Mouse (Mus musculus): Measurements from ENCODE around the gene Abcb1a. TPM values are rescaled to one million over a fixed set of nuclear protein-coding genes. Genes with fewer than 3 reads are reported as not detected.
"Not testable (repeated sequence)": the region's sequence is repeated elsewhere in the genome, so short reads cannot be mapped to it uniquely, and the experiment has no call there.

Gene Abcb1a
- polyA plus RNA-seq, 1 experiment from 2014 or later, result 0.84 TPM

DNA sequence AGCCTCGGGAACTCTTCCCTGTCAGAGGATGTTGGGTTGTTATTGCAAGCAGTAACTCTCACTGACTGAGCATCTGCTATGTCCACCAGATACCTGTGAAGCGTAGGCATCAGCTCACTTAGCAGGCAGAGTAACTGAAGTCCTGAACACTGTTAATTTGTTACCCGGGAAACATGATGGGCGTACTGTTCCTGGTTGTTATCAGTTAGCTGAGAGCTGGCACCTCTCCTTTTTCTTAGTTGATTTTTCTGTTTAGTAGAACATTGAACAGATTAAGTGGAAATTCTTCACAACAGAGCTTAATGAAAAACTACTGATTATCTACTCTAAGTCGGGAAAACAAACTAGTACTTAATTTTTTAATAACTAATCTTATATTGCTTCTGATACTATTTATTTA lies 27.7 kb downstream of the Abcb1a start:
- 60% methylated on average over 5 of the region's 5 CpGs for WGBS (ENCODE audit: insufficient replicate concordance)
- no peak overlapping the region for H3K9ac ChIP-seq (ENCODE audit: low read depth, low read length)

GRCm38 (mm10) chr5:8716061-8716460 lies 56.2 kb downstream of the Abcb1a start:
- H3K4me2 ChIP-seq (ENCODE audit: low read depth, low read length), result no peak overlapping the region

More for the DNA sequence above, 27.7 kb downstream of the Abcb1a start:
- ATAC-seq (ENCODE audit: low read depth), result no peak
- H3K4me2 ChIP-seq (ENCODE audit: low read depth, low read length), result no peak overlapping the region
- no peaks in the 10 kb centered on the region for H3K9me3 ChIP-seq (replicated peaks; ENCODE audit: control insufficient read depth, low read length)
- no peaks in the 10 kb centered on the region for H3K27me3 ChIP-seq (ENCODE audit: control insufficient read depth, insufficient read depth, low read depth, low read length)
- H3K4me1 ChIP-seq (ENCODE audit: control insufficient read depth, low read depth, low read length), result no peaks in the 10 kb centered on the region
- H3K27ac ChIP-seq (ENCODE audit: low read length), result no peak overlapping the region
- H3K4me3 ChIP-seq (ENCODE audit: low read depth, low read length), result no peak overlapping the region
- no peaks in the 10 kb centered on the region for H3K36me3 ChIP-seq (ENCODE audit: control insufficient read depth, insufficient read depth)

DNA sequence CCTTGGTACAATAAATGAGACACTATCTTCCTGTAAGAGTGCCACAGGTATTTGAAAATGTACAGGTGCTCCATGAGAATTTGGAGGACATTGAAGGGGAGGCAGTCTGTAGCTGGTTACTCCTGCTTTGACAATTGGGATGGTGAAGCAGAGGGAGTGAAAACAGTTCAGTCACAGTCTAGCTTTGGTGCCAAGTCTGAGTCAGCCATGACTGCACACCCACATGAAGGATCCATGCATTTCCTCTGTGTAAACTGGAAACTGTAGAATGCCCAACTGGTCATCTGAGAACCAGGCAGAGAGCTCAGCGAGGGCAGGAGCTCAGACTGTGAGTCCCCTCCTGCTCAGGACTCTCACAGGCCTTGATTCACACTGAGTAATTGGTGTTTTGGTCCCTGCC lies 59.7 kb downstream of the Abcb1a start:
- Histone ChIP-seq H3K36me3 (ENCODE audit: control insufficient read depth, insufficient read depth) (no peaks in the 10 kb centered on the region), H3K9ac (ENCODE audit: low read depth, low read length) (no peak overlapping the region), H3K4me2 (ENCODE audit: low read depth, low read length) (no peak overlapping the region), H3K4me1 (ENCODE audit: control insufficient read depth, low read depth, low read length) (no peaks in the 10 kb centered on the region), H3K4me3 (ENCODE audit: low read depth, low read length) (no peak overlapping the region), H3K9me3 (replicated peaks; ENCODE audit: control insufficient read depth, low read length) (no peaks in the 10 kb centered on the region), H3K27me3 (ENCODE audit: control insufficient read depth, insufficient read depth, low read depth, low read length) (no peaks in the 10 kb centered on the region), H3K27ac (ENCODE audit: low read length) (no peak overlapping the region)
- 35% methylated on average over 1 of the region's 1 CpGs for WGBS (ENCODE audit: insufficient replicate concordance)
- ATAC-seq (ENCODE audit: low read depth), result no peak

More at GRCm38 (mm10) chr5:8716061-8716460, 56.2 kb downstream of the Abcb1a start:
- H3K4me1 ChIP-seq (ENCODE audit: control insufficient read depth, low read depth, low read length), result no peaks in the 10 kb centered on the region
- no peak overlapping the region for H3K9ac ChIP-seq (ENCODE audit: low read depth, low read length)
- H3K27me3 ChIP-seq (ENCODE audit: control insufficient read depth, insufficient read depth, low read depth, low read length), result no peaks in the 10 kb centered on the region
- no peak overlapping the region for H3K27ac ChIP-seq (ENCODE audit: low read length)
- no peaks in the 10 kb centered on the region for H3K36me3 ChIP-seq (ENCODE audit: control insufficient read depth, insufficient read depth)
- no peaks in the 10 kb centered on the region for H3K9me3 ChIP-seq (replicated peaks; ENCODE audit: control insufficient read depth, low read length)
- no peak overlapping the region for H3K4me3 ChIP-seq (ENCODE audit: low read depth, low read length)
- ATAC-seq (ENCODE audit: low read depth), result no peak

DNA sequence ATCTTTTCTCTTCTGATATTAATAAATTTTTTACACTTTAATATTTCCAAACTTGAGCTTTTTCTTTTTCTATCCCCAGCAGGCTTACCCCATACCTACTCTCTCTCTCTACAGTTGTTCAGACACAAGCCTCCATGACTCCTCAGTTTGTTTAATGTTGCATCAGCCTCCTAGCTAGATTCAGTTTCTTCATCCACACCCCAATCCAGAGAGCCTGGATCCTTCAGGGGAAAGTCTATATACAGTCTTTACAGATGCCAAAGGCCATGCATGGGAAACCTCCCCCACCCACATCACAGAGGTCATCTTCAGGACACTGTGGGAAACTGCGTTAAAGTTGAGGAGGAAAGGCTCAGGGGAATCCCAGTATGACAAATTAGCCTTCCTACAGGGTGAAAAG lies 62.3 kb downstream of the Abcb1a start:
- no peak for ATAC-seq (ENCODE audit: low read depth)
- WGBS (ENCODE audit: insufficient replicate concordance), result 33% methylated on average over 1 of the region's 1 CpGs
- no peaks in the 10 kb centered on the region for H3K9me3 ChIP-seq (replicated peaks; ENCODE audit: control insufficient read depth, low read length)

DNA sequence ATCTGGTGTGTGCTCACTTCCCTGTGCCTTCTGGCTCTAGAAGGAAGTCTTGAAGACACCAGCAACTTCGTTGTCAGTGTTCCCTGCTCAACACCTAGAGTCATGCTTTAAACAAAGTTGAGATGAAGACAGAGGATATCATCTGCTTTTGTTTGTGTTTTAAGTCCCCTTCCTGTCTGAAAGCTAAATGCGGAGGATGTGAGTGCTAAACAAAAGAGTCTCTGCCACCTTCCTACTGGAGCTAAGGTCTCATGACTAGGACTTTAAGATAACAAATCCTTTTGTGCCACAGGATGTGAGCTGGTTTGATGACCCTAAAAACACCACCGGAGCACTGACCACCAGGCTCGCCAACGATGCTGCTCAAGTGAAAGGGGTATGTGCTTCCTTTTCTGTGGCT lies 63.0 kb downstream of the Abcb1a start:
- H3K4me2 ChIP-seq (ENCODE audit: low read depth, low read length), result no peak overlapping the region
- H3K9ac ChIP-seq (ENCODE audit: low read depth, low read length), result no peak overlapping the region
- no peaks in the 10 kb centered on the region for H3K4me1 ChIP-seq (ENCODE audit: control insufficient read depth, low read depth, low read length)
- no peaks in the 10 kb centered on the region for H3K9me3 ChIP-seq (replicated peaks; ENCODE audit: control insufficient read depth, low read length)
- H3K36me3 ChIP-seq (ENCODE audit: control insufficient read depth, insufficient read depth), result no peaks in the 10 kb centered on the region
- H3K27ac ChIP-seq (ENCODE audit: low read length), result no peak overlapping the region
- H3K4me3 ChIP-seq (ENCODE audit: low read depth, low read length), result no peak overlapping the region
- no peaks in the 10 kb centered on the region for H3K27me3 ChIP-seq (ENCODE audit: control insufficient read depth, insufficient read depth, low read depth, low read length)
- no peak for ATAC-seq (ENCODE audit: low read depth)
- WGBS (ENCODE audit: insufficient replicate concordance), result 41% methylated on average over 5 of the region's 5 CpGs

More for the DNA sequence above, 62.3 kb downstream of the Abcb1a start:
- no peak overlapping the region for H3K4me3 ChIP-seq (ENCODE audit: low read depth, low read length)
- no peaks in the 10 kb centered on the region for H3K36me3 ChIP-seq (ENCODE audit: control insufficient read depth, insufficient read depth)
- H3K4me2 ChIP-seq (ENCODE audit: low read depth, low read length), result no peak overlapping the region
- H3K4me1 ChIP-seq (ENCODE audit: control insufficient read depth, low read depth, low read length), result no peaks in the 10 kb centered on the region
- no peak overlapping the region for H3K9ac ChIP-seq (ENCODE audit: low read depth, low read length)
- H3K27me3 ChIP-seq (ENCODE audit: control insufficient read depth, insufficient read depth, low read depth, low read length), result no peaks in the 10 kb centered on the region
- no peak overlapping the region for H3K27ac ChIP-seq (ENCODE audit: low read length)

DNA sequence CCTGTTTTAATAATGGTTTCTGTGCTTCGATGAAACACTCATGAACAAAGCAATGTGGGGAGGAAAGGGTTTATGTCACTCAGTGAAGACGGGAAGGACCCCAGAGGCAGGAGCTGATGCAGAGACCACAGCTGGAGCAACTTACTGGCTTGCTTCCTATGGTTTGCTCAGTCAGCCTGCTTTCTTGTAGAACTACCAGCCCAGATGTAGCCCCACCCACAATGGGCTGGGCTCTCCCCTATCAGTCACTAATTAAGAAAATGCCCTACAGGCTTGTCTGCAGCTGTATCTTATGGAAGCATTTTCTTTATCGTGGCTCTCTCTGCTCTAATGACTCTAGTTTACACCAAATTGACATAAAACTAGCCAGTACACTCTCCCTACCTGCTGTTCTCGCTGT lies 67.9 kb downstream of the Abcb1a start:
- H3K4me3 ChIP-seq (ENCODE audit: low read depth, low read length), result no peak overlapping the region
- no peak overlapping the region for H3K27ac ChIP-seq (ENCODE audit: low read length)
- H3K4me2 ChIP-seq (ENCODE audit: low read depth, low read length), result no peak overlapping the region
- no peak overlapping the region for H3K9ac ChIP-seq (ENCODE audit: low read depth, low read length)
- no peak for ATAC-seq (ENCODE audit: low read depth)
- H3K9me3 ChIP-seq (replicated peaks; ENCODE audit: control insufficient read depth, low read length), result no peaks in the 10 kb centered on the region
- no peaks in the 10 kb centered on the region for H3K36me3 ChIP-seq (ENCODE audit: control insufficient read depth, insufficient read depth)
- 35% methylated on average over 4 of the region's 4 CpGs for WGBS (ENCODE audit: insufficient replicate concordance)
- no peaks in the 10 kb centered on the region for H3K27me3 ChIP-seq (ENCODE audit: control insufficient read depth, insufficient read depth, low read depth, low read length)
- H3K4me1 ChIP-seq (ENCODE audit: control insufficient read depth, low read depth, low read length), result no peaks in the 10 kb centered on the region

DNA sequence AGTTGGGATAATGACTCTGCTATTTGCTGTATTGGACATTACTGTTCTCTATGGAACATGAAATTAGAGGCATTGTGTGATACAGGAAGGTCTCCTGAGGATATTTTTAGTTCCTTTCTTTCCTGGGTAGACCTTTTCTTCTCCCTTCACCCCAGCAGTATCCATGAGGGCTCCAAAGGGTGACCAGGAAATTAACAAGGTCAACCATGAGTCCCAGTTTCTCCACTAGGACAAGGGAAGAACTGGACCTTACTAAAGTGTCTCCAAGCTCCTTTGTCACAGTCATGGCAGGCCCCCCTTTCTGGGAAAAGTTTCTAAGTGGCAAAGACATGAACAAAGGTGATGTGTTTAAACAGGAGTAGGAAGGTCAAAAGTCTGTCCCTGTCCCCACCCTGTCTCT lies 72.8 kb downstream of the Abcb1a start:
- no peak overlapping the region for H3K4me2 ChIP-seq (ENCODE audit: low read depth, low read length)
- ATAC-seq (ENCODE audit: low read depth), result no peak
- H3K27ac ChIP-seq (ENCODE audit: low read length), result no peak overlapping the region
- H3K9me3 ChIP-seq (replicated peaks; ENCODE audit: control insufficient read depth, low read length), result no peaks in the 10 kb centered on the region
- no peak overlapping the region for H3K4me3 ChIP-seq (ENCODE audit: low read depth, low read length)
- no peaks in the 10 kb centered on the region for H3K36me3 ChIP-seq (ENCODE audit: control insufficient read depth, insufficient read depth)
- H3K9ac ChIP-seq (ENCODE audit: low read depth, low read length), result no peak overlapping the region
- H3K4me1 ChIP-seq (ENCODE audit: control insufficient read depth, low read depth, low read length), result no peaks in the 10 kb centered on the region
- no peaks in the 10 kb centered on the region for H3K27me3 ChIP-seq (ENCODE audit: control insufficient read depth, insufficient read depth, low read depth, low read length)

GRCm38 (mm10) chr5:8733307-8733706 lies 73.4 kb downstream of the Abcb1a start:
- not testable (repeated sequence) for H3K27ac ChIP-seq (ENCODE audit: low read length); H3K4me3 ChIP-seq (ENCODE audit: low read depth, low read length); H3K9ac ChIP-seq (ENCODE audit: low read depth, low read length); ATAC-seq (ENCODE audit: low read depth); H3K36me3 ChIP-seq (ENCODE audit: control insufficient read depth, insufficient read depth); H3K4me2 ChIP-seq (ENCODE audit: low read depth, low read length); H3K4me1 ChIP-seq (ENCODE audit: control insufficient read depth, low read depth, low read length); H3K9me3 ChIP-seq (replicated peaks; ENCODE audit: control insufficient read depth, low read length); H3K27me3 ChIP-seq (ENCODE audit: control insufficient read depth, insufficient read depth, low read depth, low read length)
- WGBS (ENCODE audit: insufficient replicate concordance), result 71% methylated on average over 7 of the region's 10 CpGs

DNA sequence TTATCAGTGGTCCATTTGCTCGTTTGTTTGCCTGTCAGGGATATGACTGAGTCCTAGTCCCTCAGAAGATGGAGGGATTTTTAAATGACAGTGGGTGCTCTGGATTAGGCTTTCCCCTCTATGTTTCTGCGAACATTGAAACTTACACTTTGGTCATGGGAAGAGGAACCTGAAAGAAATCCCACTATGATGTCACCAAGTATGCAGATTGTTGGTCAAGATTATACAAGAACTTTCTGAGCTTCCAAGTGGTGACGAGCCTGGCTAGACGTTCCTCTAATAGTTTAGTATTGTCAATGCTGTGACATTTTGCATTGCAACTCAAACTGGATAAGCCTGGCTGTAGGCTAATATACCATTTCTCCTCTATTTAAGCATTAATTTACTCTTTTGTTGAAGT lies 76.5 kb downstream of the Abcb1a start:
- 40% methylated on average over 4 of the region's 4 CpGs for WGBS (ENCODE audit: insufficient replicate concordance)
- no peak overlapping the region for H3K4me3 ChIP-seq (ENCODE audit: low read depth, low read length)

GRCm38 (mm10) chr5:8737062-8737461 lies 77.2 kb downstream of the Abcb1a start:
- Histone ChIP-seq H3K36me3 (ENCODE audit: control insufficient read depth, insufficient read depth) (no peaks in the 10 kb centered on the region), H3K9me3 (replicated peaks; ENCODE audit: control insufficient read depth, low read length) (no peaks in the 10 kb centered on the region), H3K4me2 (ENCODE audit: low read depth, low read length) (no peak overlapping the region), H3K27ac (ENCODE audit: low read length) (no peak overlapping the region), H3K27me3 (ENCODE audit: control insufficient read depth, insufficient read depth, low read depth, low read length) (no peaks in the 10 kb centered on the region), H3K4me3 (ENCODE audit: low read depth, low read length) (no peak overlapping the region), H3K9ac (ENCODE audit: low read depth, low read length) (no peak overlapping the region), H3K4me1 (ENCODE audit: control insufficient read depth, low read depth, low read length) (no peaks in the 10 kb centered on the region)
- 62% methylated on average over 4 of the region's 4 CpGs for WGBS (ENCODE audit: insufficient replicate concordance)
- ATAC-seq (ENCODE audit: low read depth), result no peak

More for the DNA sequence above, 76.5 kb downstream of the Abcb1a start:
- H3K4me2 ChIP-seq (ENCODE audit: low read depth, low read length), result no peak overlapping the region
- no peaks in the 10 kb centered on the region for H3K27me3 ChIP-seq (ENCODE audit: control insufficient read depth, insufficient read depth, low read depth, low read length)
- no peaks in the 10 kb centered on the region for H3K36me3 ChIP-seq (ENCODE audit: control insufficient read depth, insufficient read depth)
- no peak for ATAC-seq (ENCODE audit: low read depth)
- H3K9ac ChIP-seq (ENCODE audit: low read depth, low read length), result no peak overlapping the region
- no peaks in the 10 kb centered on the region for H3K4me1 ChIP-seq (ENCODE audit: control insufficient read depth, low read depth, low read length)
- no peaks in the 10 kb centered on the region for H3K9me3 ChIP-seq (replicated peaks; ENCODE audit: control insufficient read depth, low read length)
- no peak overlapping the region for H3K27ac ChIP-seq (ENCODE audit: low read length)
